Mouse (Mus musculus) MEL-GATA-1-ER (cell line): ENCODE data around the gene Gzmg.
"Not testable (repeated sequence)": the region's sequence is repeated elsewhere in the genome, so short reads cannot be mapped to it uniquely, and the experiment has no call there.

Experiments used
- DNase-seq: peaks from one replicate; pipeline ENCODE4 v3.0.0-alpha.2; 2012; ENCODE audit warnings: low read depth; ENCODE audit errors: extremely low read depth

Gzmg gene

GRCm38 (mm10) chr14:56159479-56159878 is at the start of gene Gzmg:
Gene Gzmg (minus strand): TSS chr14:56159579.
- not testable (repeated sequence) for DNase-seq

GRCm38 (mm10) chr14:56205613-56206012 is 46.2 kb upstream of the Gzmg start:
- DNase-seq = no peak

- DNase-seq = not testable (repeated sequence)
These were observed 45.6 kb upstream of the Gzmg start for GRCm38 (mm10) chr14:56205021-56205420.

- peak; percentile 16 for DNase-seq
These were observed 44.6 kb upstream of the Gzmg start for GRCm38 (mm10) chr14:56203975-56204374.

GRCm38 (mm10) chr14:56186946-56187345 is 27.6 kb upstream of the Gzmg start:
- no peak for DNase-seq

- no peak for DNase-seq
These were observed 27.1 kb upstream of the Gzmg start for GRCm38 (mm10) chr14:56186521-56186920.

GRCm38 (mm10) chr14:56177651-56178050 is 18.3 kb upstream of the Gzmg start:
- peak; percentile 16 for DNase-seq

GRCm38 (mm10) chr14:56174499-56174898 is 15.1 kb upstream of the Gzmg start, which contains the start of gene Gzmn:
Gene Gzmn (minus strand): TSS chr14:56174599.
- no peak for DNase-seq

- no peak for DNase-seq
These were observed 14.0 kb upstream of the Gzmg start for GRCm38 (mm10) chr14:56173396-56173795.

GRCm38 (mm10) chr14:56172744-56173143 is 13.4 kb upstream of the Gzmg start:
- peak; percentile 2 for DNase-seq

- DNase-seq = no peak
These were observed 8.6 kb upstream of the Gzmg start for GRCm38 (mm10) chr14:56168009-56168408.

- DNase-seq = no peak
These were observed 2.7 kb upstream of the Gzmg start for GRCm38 (mm10) chr14:56162109-56162508.

- no peak for DNase-seq
These were observed 4.0 kb downstream of the Gzmg start for GRCm38 (mm10) chr14:56155340-56155739.

GRCm38 (mm10) chr14:56133675-56134074 is 25.7 kb downstream of the Gzmg start:
- DNase-seq = not testable (repeated sequence)

- not testable (repeated sequence) for DNase-seq
These were observed 26.9 kb downstream of the Gzmg start, which contains the start of gene Gzmd for GRCm38 (mm10) chr14:56132508-56132907. Gene Gzmd (minus strand): TSS chr14:56132608.

GRCm38 (mm10) chr14:56128341-56128740 is 31.0 kb downstream of the Gzmg start:
- no peak for DNase-seq

- no peak for DNase-seq
These were observed 35.9 kb downstream of the Gzmg start for GRCm38 (mm10) chr14:56123516-56123915.

GRCm38 (mm10) chr14:56120525-56120924 is 38.9 kb downstream of the Gzmg start, which contains the start of gene Gzme:
Gene Gzme (minus strand): TSS chr14:56120625.
- DNase-seq = no peak

GRCm38 (mm10) chr14:56115531-56116310 is 43.7 kb downstream of the Gzmg start:
- not testable (repeated sequence) for DNase-seq
